Mouse (Mus musculus) midbrain, embryonic 10.5 days (tissue): Measurements from ENCODE around the gene Ccdc51. TPM values are rescaled to one million over a fixed set of nuclear protein-coding genes. Genes with fewer than 3 reads are reported as not detected.

ENCODE experiments used
- DNase-seq: peaks from one replicate; pipeline ENCODE4 v3.0.0-alpha.2; 2017; ENCODE audit warnings: low spot score
- H3K27ac ChIP-seq: fragments of 300-500 bp; sonication (generic); replicated peaks from 2 replicates; pipeline ENCODE4 v1.5.1; 2016; ENCODE audit warnings: mild to moderate bottlenecking
- H3K27me3 ChIP-seq: fragments of 300-500 bp; sonication (generic); 2 replicates; pipeline ENCODE4 v1.6.1; 2016; ENCODE audit warnings: low read depth, mild to moderate bottlenecking; ENCODE audit not compliant: poor library complexity, severe bottlenecking
- H3K36me3 ChIP-seq: fragments of 300-500 bp; sonication (generic); 2 replicates; pipeline ENCODE4 v1.6.1; 2016; ENCODE audit warnings: mild to moderate bottlenecking, moderate library complexity
- H3K4me1 ChIP-seq: fragments of 300-500 bp; sonication (generic); 2 replicates; pipeline ENCODE4 v1.6.1; 2016
- H3K4me3 ChIP-seq: fragments of 300-500 bp; sonication (generic); 2 replicates; pipeline ENCODE4 v1.5.1; 2016; ENCODE audit warnings: mild to moderate bottlenecking, moderate library complexity
- H3K9me3 ChIP-seq: fragments of 300-500 bp; sonication (generic); replicated peaks from 2 replicates; pipeline ENCODE4 v1.6.1; 2016; ENCODE audit warnings: mild to moderate bottlenecking
- WGBS: fragments of 180-500 bp; shearing (Covaris S2); methylation state at CpG from one replicate; pipeline ENCODE4 v1.1.7; 2016; 5-methylcytosine and 5-hydroxymethylcytosine counted together
- polyA plus RNA-seq: library from polyadenylated mRNA; unstranded; fragments of >200 nt; fragmentation: Nextera tagmentation; extraction: Ambion mirVana; gene quantifications from 2 replicates; pipeline ENCODE4 v1.2.1, GENCODE M21; 2016

Ccdc51 gene
- polyA plus RNA-seq, 1 experiment from 2014 or later: 14.9 TPM

DNA sequence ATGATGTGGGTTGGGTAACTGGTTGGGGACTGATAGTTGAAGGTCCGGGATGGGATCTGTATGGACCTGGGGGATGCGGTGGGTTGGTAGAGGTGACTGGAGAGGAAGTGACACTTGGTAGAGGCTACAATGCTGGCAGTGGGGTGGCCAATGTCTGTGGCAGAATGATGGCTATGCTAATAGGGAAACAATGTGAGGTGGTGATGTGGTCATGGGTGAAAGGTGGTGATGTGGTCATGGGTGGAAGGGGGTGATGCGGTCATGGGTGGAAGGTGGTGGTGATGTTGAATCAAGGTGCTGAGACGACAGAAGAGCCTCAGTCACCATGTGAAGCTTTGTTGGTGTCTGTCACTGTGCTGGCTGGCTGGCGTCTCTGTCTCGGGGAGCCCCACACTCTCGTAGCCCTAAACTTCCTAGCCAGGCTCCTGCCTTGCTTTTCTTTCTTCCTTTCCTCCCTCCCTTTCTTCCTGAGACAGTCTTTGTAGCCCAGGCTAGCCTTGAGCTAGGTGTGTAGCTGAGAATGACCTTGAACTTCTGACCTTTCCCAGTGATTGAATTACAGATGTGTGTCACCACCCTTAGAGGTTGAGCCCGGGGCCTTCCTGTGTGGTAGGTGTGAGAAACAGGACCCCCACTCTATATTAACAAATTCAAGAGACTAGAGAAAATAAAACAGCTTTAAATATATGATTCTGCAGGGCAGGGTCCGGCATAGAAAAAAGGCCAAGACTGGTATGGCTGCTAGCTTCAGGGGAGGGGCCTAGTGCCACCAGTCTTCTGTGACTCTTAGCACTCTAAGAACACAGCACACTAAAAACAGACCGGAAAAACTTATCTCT, 30.4 kb upstream of the Ccdc51 start:
- peaks cover 13% of the 10 kb centered on the region for H3K36me3 ChIP-seq
- DNase-seq: no peak
- H3K9me3 ChIP-seq: no peaks in the 10 kb centered on the region
- no peak overlapping the region for H3K27ac ChIP-seq
- H3K4me3 ChIP-seq: no peak overlapping the region
- H3K27me3 ChIP-seq: no peaks in the 10 kb centered on the region
- H3K4me1 ChIP-seq: peaks cover 14% of the 10 kb centered on the region
- WGBS: 91% methylated on average over 10 of the region's 10 CpGs

DNA sequence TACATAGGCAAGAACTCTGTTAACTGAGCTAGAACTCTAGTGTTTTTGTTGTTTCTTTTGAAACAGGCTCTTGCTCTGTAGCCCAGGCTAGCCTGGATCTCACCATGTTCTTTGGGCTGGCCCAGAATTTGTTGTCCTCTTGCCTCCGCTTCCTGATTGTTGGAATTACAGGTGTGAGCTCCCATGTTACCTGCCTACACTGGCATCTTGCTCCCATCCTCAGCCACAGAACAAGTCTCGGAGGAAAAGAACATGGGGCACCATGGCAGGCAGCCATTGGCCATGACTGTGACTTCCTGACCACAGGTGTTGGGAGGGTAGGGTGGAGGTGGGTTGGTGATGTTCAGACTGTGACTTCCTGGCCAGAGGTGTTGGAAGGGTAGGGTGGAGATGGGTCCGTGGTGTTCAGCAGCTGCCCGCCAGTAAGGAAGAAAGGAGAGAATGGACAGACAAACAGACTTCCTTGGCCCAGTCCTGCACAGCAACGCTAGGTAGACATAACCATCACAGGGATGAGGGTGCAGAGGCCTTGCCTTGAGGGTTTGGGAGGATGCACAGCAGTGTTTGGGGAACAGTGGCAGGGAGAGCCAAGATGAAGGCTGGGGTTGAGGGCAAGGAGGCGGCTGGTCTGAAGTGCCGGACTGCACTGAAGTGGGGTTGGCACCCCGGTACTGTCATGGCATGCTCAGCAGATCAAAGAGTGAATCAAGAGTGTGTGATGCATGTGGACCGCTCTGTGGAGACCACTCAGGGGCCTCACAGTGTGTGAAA, 29.6 kb upstream of the Ccdc51 start:
- H3K9me3 ChIP-seq: no peaks in the 10 kb centered on the region
- 90% methylated on average over 9 of the region's 9 CpGs for WGBS
- peaks cover 21% of the 10 kb centered on the region for H3K36me3 ChIP-seq
- no peak overlapping the region for H3K4me3 ChIP-seq
- H3K4me1 ChIP-seq: peaks cover 14% of the 10 kb centered on the region
- no peak for DNase-seq
- no peak overlapping the region for H3K27ac ChIP-seq
- no peaks in the 10 kb centered on the region for H3K27me3 ChIP-seq

DNA sequence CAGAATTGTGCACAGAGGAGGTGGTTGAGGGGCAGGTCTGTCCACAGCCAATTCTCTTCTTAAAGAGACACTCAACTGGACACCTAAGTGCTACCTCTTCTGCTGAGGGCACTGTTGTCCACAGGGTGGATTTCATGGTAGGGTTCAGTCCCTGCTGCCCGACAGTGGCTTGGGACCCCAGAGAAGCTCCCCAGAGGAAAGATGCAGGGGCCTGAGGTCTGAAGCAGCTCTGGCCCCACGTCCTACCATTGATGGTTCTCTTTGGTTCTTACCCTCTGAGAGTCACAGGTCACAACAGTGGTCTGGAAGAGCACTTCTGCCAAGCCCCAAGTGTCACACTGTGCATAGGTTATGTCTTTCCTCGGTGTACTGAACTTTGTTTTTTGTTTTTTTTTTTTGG, 28.9 kb upstream of the Ccdc51 start:
- no peak for DNase-seq
- Histone ChIP-seq H3K36me3 (peaks cover 28% of the 10 kb centered on the region), H3K4me3 (no peak overlapping the region), H3K27ac (no peak overlapping the region), H3K4me1 (peaks cover 14% of the 10 kb centered on the region), H3K27me3 (no peaks in the 10 kb centered on the region), H3K9me3 (no peaks in the 10 kb centered on the region)
- WGBS: 84% methylated on average over 3 of the region's 3 CpGs

DNA sequence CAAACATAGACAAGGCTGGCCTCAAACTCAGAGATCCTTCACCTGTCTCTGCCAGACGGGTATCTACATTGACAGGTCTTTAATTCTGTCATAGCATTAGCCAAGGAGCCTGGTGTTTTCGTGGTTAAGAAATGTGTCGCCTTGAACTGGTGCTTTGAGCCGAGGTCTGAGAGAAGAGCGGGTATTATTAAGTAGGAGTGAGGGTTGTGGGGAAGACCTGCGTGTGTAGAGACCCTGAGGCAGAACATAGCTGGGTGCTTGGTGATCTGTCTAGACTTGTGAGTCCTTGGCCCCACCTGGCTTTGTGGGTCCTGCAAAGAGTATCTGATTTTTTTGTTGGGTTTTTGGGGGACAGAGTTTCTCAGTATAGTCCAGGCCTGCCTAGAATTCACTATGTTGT, 28.4 kb upstream of the Ccdc51 start:
- no peak for DNase-seq
- Histone ChIP-seq H3K4me3 (no peak overlapping the region), H3K27ac (no peak overlapping the region; the same call in 1 of the 2 replicates), H3K36me3 (peaks cover 33% of the 10 kb centered on the region), H3K27me3 (no peaks in the 10 kb centered on the region), H3K4me1 (peaks cover 18% of the 10 kb centered on the region), H3K9me3 (no peaks in the 10 kb centered on the region)
- 80% methylated on average over 6 of the region's 6 CpGs for WGBS

DNA sequence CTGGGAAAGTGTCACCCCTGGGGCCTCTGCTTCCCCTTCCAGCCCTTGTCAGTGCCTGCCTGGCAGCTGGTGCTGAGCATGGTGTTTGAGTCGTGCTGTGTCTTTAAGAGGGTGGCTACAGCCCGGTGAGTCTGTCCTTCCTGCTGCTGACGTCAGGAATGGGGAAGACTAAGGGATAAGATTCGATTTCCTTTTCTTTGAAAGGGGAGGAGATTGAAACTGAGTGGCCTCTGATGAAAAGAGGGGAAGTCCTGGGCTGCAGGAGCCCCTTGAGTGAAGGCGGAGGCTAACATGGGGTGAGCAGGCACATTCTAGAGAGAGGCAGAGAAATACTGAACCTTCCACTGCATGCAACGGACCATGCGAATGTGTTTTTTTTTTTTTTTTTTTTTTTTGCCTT, 27.6 kb upstream of the Ccdc51 start:
- DNase-seq: peak; percentile 41
- H3K27me3 ChIP-seq: no peaks in the 10 kb centered on the region
- H3K9me3 ChIP-seq: no peaks in the 10 kb centered on the region
- H3K4me3 ChIP-seq: peak overlapping the region; percentile 37
- H3K4me1 ChIP-seq: peaks cover 26% of the 10 kb centered on the region
- peak overlapping the region; percentile 71 for H3K27ac ChIP-seq
- H3K36me3 ChIP-seq: peaks cover 38% of the 10 kb centered on the region
- 12% methylated on average over 7 of the region's 7 CpGs for WGBS

DNA sequence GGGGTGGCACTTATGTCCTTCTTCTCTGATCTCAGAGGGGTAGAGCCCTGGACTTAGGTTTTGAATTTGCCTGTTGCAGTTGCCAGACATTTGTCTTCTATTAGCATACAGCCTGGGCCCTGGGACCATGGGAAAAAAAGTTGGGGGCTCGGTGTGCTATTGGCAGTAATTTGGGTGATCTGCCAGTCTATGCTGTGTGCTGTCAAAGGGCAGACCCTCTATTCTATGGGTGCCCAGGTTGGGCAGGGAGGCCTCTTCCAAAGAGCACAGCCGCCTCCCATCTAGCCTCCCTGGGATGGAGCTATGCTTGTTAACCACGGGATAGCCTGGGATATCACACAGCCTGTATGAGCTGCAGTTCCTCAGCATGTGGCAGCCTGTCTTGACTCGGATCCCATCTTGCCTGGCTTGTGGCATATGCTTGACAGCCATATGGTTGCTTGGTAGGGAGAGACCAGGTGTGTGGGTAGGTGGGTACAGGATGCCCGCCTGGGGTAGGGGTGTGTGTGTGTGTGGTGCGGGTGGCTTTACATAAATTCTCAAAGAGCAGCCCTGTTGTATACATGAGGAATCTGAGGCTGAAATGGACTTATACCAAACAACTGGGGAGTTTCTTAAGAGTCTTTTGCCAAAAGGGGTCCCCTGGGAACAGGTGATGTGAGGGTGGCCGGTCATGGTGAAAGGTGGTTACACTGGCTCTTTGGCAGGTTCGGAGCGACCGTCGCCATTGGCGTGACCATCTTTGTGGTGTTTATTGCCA, 26.8 kb upstream of the Ccdc51 start:
- H3K27ac ChIP-seq: peak overlapping the region; percentile 71
- H3K4me3 ChIP-seq: peak overlapping the region; percentile 37
- peaks cover 46% of the 10 kb centered on the region for H3K36me3 ChIP-seq
- H3K4me1 ChIP-seq: peaks cover 32% of the 10 kb centered on the region
- no peak for DNase-seq
- H3K9me3 ChIP-seq: no peaks in the 10 kb centered on the region
- WGBS: 93% methylated on average over 12 of the region's 12 CpGs
- no peaks in the 10 kb centered on the region for H3K27me3 ChIP-seq

DNA sequence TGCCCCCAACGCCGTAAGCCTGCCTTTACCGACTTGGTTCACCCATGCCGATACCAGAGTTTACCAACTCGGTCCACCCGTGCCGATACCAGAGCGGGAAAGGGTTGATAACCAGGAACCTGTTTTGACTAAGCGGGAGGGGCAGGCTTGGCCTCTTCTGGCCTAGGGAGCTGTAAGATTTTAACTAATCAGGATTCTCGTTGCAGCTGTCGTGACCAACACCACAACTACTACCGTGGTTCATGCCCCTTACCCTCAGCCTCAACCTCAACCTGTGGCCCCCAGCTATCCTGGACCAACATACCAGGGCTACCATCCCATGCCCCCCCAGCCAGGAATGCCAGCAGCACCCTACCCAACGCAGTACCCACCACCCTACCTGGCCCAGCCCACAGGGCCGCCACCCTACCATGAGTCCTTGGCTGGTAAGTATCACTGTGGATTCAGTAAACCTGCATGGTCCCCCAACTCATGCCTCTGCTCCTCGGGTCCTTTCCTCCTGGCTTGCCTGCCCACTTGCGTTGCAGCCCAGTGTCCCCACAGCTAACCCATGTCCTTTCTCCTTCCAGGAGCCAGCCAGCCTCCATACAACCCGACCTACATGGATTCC, 26.1 kb upstream of the Ccdc51 start:
- no peak overlapping the region for H3K4me3 ChIP-seq
- H3K9me3 ChIP-seq: no peaks in the 10 kb centered on the region
- no peak overlapping the region for H3K27ac ChIP-seq
- no peaks in the 10 kb centered on the region for H3K27me3 ChIP-seq
- 92% methylated on average over 17 of the region's 17 CpGs for WGBS
- no peak for DNase-seq
- peaks cover 32% of the 10 kb centered on the region for H3K4me1 ChIP-seq
- peaks cover 52% of the 10 kb centered on the region for H3K36me3 ChIP-seq

DNA sequence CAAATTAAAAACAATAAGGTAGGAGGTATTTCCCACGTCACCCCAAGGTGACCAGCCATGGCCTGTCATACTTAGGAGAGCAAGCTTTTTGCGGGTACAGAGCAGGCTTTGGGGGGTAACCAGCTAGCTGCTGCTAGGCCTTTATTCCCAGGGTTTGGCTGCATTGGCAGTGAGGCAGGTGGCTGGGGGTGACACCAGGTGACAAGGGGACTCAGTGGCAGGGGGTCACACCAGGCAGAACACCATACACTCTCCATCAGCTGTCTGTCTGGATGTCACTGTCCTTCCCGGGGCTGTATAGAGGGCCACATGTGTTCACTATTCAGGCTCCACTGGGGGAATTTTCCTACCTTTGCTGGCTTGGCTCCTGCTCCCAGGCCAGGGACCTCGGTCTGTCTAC, 25.4 kb upstream of the Ccdc51 start:
- H3K27me3 ChIP-seq: no peaks in the 10 kb centered on the region
- peaks cover 32% of the 10 kb centered on the region for H3K4me1 ChIP-seq
- DNase-seq: no peak
- 85% methylated on average over 4 of the region's 4 CpGs for WGBS
- H3K4me3 ChIP-seq: no peak overlapping the region
- H3K36me3 ChIP-seq: peaks cover 57% of the 10 kb centered on the region
- H3K27ac ChIP-seq: no peak overlapping the region
- no peaks in the 10 kb centered on the region for H3K9me3 ChIP-seq

DNA sequence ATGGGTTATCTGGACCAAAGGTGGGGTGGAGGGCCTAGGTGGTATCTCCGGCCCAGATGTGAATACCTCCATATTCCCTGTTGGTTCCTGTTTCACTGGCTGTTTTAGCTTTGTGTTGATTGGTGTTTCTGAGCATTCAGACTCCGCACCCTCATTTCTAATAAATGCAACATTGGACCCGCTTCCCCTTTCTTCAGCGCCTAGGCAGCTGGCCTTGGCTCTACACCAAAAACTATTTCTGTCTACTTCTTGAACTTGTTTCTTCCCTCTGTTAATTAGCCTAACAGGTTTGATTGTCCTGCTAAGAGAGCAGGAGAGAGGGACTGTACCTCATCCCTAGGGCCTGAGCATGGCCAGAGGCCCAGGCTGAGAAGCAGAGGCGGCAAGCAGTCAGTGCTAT, 24.8 kb upstream of the Ccdc51 start:
- Histone ChIP-seq H3K36me3 (peaks cover 64% of the 10 kb centered on the region), H3K27me3 (no peaks in the 10 kb centered on the region), H3K4me1 (peaks cover 32% of the 10 kb centered on the region), H3K9me3 (no peaks in the 10 kb centered on the region), H3K27ac (no peak overlapping the region), H3K4me3 (no peak overlapping the region)
- 96% methylated on average over 5 of the region's 5 CpGs for WGBS
- no peak for DNase-seq

DNA sequence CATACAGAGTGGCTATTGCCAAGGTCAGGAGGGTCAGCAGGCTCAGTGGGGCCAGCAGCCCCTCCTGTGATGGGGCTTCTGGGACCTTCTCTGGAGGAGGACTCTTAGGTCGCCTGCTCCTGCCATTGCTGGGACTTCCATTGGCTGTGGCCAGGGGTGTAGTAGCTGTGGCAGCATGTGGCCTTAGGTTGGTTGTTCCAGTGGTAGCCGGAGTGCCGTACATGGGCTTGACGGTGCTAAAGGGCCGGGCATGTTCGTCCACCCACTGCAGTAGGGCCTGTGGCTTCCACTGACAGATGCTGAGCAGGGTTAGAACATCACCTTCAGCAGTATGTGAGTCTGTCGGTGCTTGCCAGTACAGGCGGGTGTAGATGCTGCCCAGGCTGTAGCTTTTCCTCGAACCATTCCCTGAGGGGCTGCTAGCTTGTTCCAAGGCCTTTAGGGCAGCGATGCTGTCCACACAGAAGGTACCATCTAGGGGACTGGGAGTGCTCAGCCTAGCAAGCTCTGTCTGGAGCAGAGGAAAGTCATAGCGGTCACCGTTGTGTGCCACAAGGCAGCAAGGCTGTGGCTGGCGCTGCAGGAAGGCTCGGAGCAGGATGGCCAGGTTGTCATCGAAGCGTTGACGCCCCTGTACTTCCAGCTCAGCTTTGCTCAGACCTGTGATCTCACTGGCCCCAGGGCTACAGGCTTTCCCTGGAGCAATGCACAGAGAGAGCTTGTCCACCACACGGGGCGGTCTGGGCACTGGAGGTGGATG, 24.1 kb upstream of the Ccdc51 start:
- no peak overlapping the region for H3K4me3 ChIP-seq
- no peaks in the 10 kb centered on the region for H3K27me3 ChIP-seq
- H3K9me3 ChIP-seq: no peaks in the 10 kb centered on the region
- H3K4me1 ChIP-seq: peaks cover 32% of the 10 kb centered on the region
- WGBS: 93% methylated on average over 19 of the region's 19 CpGs
- H3K36me3 ChIP-seq: peaks cover 70% of the 10 kb centered on the region
- H3K27ac ChIP-seq: no peak overlapping the region
- no peak for DNase-seq

DNA sequence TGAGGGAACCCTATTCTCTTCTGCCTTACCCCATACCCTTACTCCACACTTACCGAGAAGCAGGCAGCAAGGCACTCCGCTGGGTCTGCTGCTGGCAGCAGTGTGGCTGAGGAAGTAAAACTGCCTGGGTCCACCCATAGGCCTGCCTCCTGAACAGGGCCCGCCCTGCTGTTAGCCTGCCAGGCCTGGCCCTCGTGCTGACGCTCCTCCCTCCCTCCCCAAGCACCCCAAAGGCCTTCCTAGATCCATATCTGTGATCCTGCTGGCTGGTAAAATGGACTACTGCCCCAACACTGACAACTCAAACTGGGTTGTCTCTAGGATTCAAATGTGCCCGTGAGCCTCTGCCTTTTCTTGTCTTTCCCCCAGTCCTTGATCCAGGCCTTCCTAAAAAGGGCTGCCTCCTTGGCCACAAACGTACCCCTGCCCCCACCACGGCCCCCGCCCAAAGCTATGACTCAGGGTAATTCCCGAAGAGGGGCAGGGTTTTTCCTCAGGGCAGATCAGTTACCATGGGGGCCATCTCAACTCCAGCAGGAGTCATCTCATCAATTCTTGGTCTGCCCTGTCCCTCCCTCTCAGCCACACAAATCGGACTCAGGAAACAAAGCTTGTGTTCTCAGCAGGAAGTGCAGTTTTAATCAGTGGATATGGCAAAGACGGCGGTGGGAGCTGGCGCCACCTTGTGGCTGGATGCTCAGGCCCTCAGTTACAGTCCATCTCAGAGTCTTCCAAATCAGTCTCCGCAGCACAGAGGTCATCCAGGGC, 23.0 kb upstream of the Ccdc51 start, which contains the start of gene Trex1:
TSS of gene Trex1 (minus strand) at position 599 of the 768 bp plus-strand sequence.
- Histone ChIP-seq H3K27me3 (no peaks in the 10 kb centered on the region), H3K36me3 (peaks cover 82% of the 10 kb centered on the region), H3K4me3 (peak within 1 kb of the TSS; percentile 42)

More for the DNA sequence above, 23.0 kb upstream of the Ccdc51 start, which contains the start of gene Trex1:
- Histone ChIP-seq H3K27ac (peak within 1 kb of the TSS; percentile 87), H3K9me3 (no peaks in the 10 kb centered on the region), H3K4me1 (peaks cover 31% of the 10 kb centered on the region)
- peak; percentile 85 for DNase-seq
- 28% methylated on average over 15 of the region's 15 CpGs for WGBS
